Comparison of ENCODE assay signal across 8 mouse cellular contexts in the genomic region with DNA sequence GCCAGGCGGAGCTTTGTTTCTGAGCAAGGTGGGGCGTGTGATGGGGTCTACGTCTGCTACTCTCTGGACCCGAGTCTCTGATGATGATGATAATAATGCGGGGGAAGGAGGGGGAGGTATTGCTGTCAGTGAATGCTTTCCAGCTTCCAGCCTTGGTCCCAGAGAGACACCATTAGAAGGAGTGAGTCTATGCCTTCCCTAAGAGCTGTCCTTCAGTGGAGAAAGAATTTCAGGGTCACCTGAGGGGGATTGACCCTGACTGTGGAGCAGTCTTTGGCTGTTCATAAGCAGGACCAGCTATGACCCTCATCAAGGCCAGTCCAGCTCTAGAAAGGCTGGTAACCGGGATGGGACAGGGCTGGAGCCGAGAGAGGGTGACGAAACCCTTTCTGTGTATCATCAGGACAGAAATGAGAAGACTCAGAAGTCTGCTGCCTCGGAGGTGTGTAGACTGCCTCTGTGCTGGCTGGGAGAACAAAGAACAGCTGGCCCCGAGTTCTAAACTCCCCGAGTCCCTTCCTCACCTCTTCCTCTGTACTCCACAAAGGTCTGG. TPM values are rescaled to one million over a fixed set of nuclear protein-coding genes. Genes with fewer than 3 reads are reported as not detected.
DNase-seq lines count a peak whose midpoint lies in the region; ATAC-seq and TF ChIP-seq lines count a peak whose summit lies in the region.

No protein-coding gene starts in this region.

- H3K4me2 ChIP-seq in kidney, embryonic 16.5 days (replicated peaks; ENCODE audit: low read depth, low read length) = peak overlapping the region; percentile 92
- peak overlapping the region; percentile 92 for H3K4me2 ChIP-seq in hindbrain, postnatal 0 days (ENCODE audit: low read depth, low read length)

- H3K27ac ChIP-seq in kidney, embryonic 16.5 days (ENCODE audit: low read length) = peak overlapping the region; percentile 47; the same call in 1 of the 2 replicates
- peak overlapping the region; percentile 97 for H3K27ac ChIP-seq in cortical plate, adult 2 months (ENCODE audit: insufficient read depth, low read length)
- H3K27ac ChIP-seq in hindbrain, postnatal 0 days = peak overlapping the region; percentile 92

- H3K36me3 ChIP-seq in kidney, embryonic 16.5 days (ENCODE audit: insufficient read depth, low read length) = no peaks in the 10 kb centered on the region
- H3K36me3 ChIP-seq in hindbrain, postnatal 0 days (ENCODE audit: insufficient read depth, low read length) = no peaks in the 10 kb centered on the region

- 0 out of 2 replicates have a peak, but pooled peaks have one; percentile 20 for TF ChIP-seq POLR2A in cortical plate, adult 2 months (IDR thresholded peaks at IDR 0.05; ENCODE audit: extremely low read depth, insufficient read depth, low read length)

- H3K4me1 ChIP-seq in kidney, embryonic 16.5 days (ENCODE audit: insufficient read depth, low read length) = peaks cover 11% of the 10 kb centered on the region
- H3K4me1 ChIP-seq in cortical plate, adult 2 months (ENCODE audit: control insufficient read depth, insufficient read depth, low read length) = 0 out of 2 replicates have a peak, but pooled peaks cover 1% of the 10 kb centered on the region
- peaks cover 23% of the 10 kb centered on the region; the same call in 1 of the 2 replicates for H3K4me1 ChIP-seq in hindbrain, postnatal 0 days (ENCODE audit: insufficient read depth, low read length)

- TF ChIP-seq CTCF in cortical plate, adult 2 months (IDR thresholded peaks at IDR 0.05; ENCODE audit: extremely low read depth, insufficient read depth, low read length) = no peak
- TF ChIP-seq CTCF in hindbrain, postnatal 0 days (IDR thresholded peaks at IDR 0.05; ENCODE audit: low read depth) = no peak

- H3K9ac ChIP-seq in kidney, embryonic 16.5 days (replicated peaks; ENCODE audit: low read length) = peak overlapping the region; percentile 77
- peak overlapping the region; percentile 81 for H3K9ac ChIP-seq in hindbrain, postnatal 0 days (replicated peaks; ENCODE audit: low read length)

- DNase-seq in kidney, adult 8-10 months = no peak
- DNase-seq in hindbrain, postnatal 0 days (ENCODE audit: low spot score) = no peak
- DNase-seq in neural tube, embryonic 10.5 days (ENCODE audit: extremely low spot score, low spot score) = peak; percentile 15
- DNase-seq in cerebellum, postnatal 14 days = no peak
- DNase-seq in gastrocnemius, adult 8-10 months (ENCODE audit: low spot score in 2 of 2) = no peak
- DNase-seq in layer of hippocampus, adult 8-10 months (ENCODE audit: low spot score in 2 of 2) = no peak

- ATAC-seq in kidney, embryonic 16.5 days (ENCODE audit: low FRiP score, low TSS enrichment) = peak; percentile 39; the same call in 1 of the 2 replicates
- ATAC-seq in hindbrain, postnatal 0 days = no peak; the same call in 1 of the 2 replicates

- no peaks in the 10 kb centered on the region for H3K9me3 ChIP-seq in kidney, embryonic 16.5 days (ENCODE audit: low read length)
- H3K9me3 ChIP-seq in hindbrain, postnatal 0 days (ENCODE audit: low read length) = no peaks in the 10 kb centered on the region

- 43% methylated on average over 11 of the region's 11 CpGs for WGBS in kidney, embryonic 16.5 days
- 35% methylated on average over 11 of the region's 11 CpGs for WGBS in hindbrain, postnatal 0 days

- H3K27me3 ChIP-seq in kidney, embryonic 16.5 days (ENCODE audit: insufficient read depth, low read length) = 0 out of 2 replicates have a peak, but pooled peaks cover 3% of the 10 kb centered on the region
- no peaks in the 10 kb centered on the region for H3K27me3 ChIP-seq in hindbrain, postnatal 0 days (ENCODE audit: insufficient read depth, low read length)

- peak overlapping the region; percentile 60 for H3K4me3 ChIP-seq in kidney, embryonic 16.5 days (ENCODE audit: low read length)
- H3K4me3 ChIP-seq in cortical plate, adult 2 months (ENCODE audit: insufficient read depth, low read length) = peak overlapping the region; percentile 94
- H3K4me3 ChIP-seq in hindbrain, postnatal 0 days (ENCODE audit: low read length) = peak overlapping the region; percentile 79

RNA-seq across cellular contexts. Expression of gene Ablim1, which starts 0.4 kb away (rescaled TPM):
- 39.3 and 43.2 TPM in 2 replicates for polyA plus RNA-seq in kidney, embryonic 16.5 days (2015; fragmentation: Nextera tagmentation; extraction: Ambion mirVana)
- polyA plus RNA-seq in cortical plate, adult 2 months (2012; rRNA removed) = 50.0 and 50.5 TPM in 2 replicates
- total RNA-seq in hindbrain, postnatal 0 days (2014; rRNA removed) = 71.7 and 110 TPM in 2 replicates
- 43.0 and 44.7 TPM in 2 replicates for polyA plus RNA-seq in hindbrain, postnatal 0 days (2015; fragmentation: Nextera tagmentation; extraction: Ambion mirVana)
- total RNA-seq in gastrocnemius, adult 8-10 months (2022) = 10 to 100 TPM; 37.8 to 51.1 (median 48.1) TPM
- total RNA-seq in layer of hippocampus, adult 8-10 months (2022) = 10 to 100 TPM; 80.6 to 97.1 (median 86.4) TPM

RNA-seq across cellular contexts. Expression of gene Fam160b1, which starts 45.4 kb away (rescaled TPM):
- polyA plus RNA-seq in kidney, embryonic 16.5 days (2015; fragmentation: Nextera tagmentation; extraction: Ambion mirVana) = 13.1 and 14.3 TPM in 2 replicates
- 16.8 and 16.9 TPM in 2 replicates for polyA plus RNA-seq in cortical plate, adult 2 months (2012; rRNA removed)
- total RNA-seq in hindbrain, postnatal 0 days (2014; rRNA removed) = 18.2 and 19.7 TPM in 2 replicates
- 10.9 and 11.2 TPM in 2 replicates for polyA plus RNA-seq in hindbrain, postnatal 0 days (2015; fragmentation: Nextera tagmentation; extraction: Ambion mirVana)
- total RNA-seq in gastrocnemius, adult 8-10 months (2022) = 10 to 100 TPM in 3 of 4 experiments, 1 to 10 TPM in 1; 10.0 to 12.1 (median 12.0) TPM
- 10 to 100 TPM; 19.1 to 24.8 (median 21.2) TPM for total RNA-seq in layer of hippocampus, adult 8-10 months (2022)

Comparison
In these comparisons a context has a peak if more than half of its experiments do, and no peak if none do; other contexts are left out.
1. H3K27ac ChIP-seq: peak in every context shown above with its lines; median percentile 97 in cortical plate, adult 2 months; 92 in hindbrain, postnatal 0 days; 47 in kidney, embryonic 16.5 days.